Mouse (Mus musculus): Measurements from ENCODE around the gene Rilpl1. TPM values are rescaled to one million over a fixed set of nuclear protein-coding genes. Genes with fewer than 3 reads are reported as not detected.

Gene Rilpl1
- polyA plus RNA-seq, 1 experiment from 2014 or later = 28.3 TPM

Other genes starting within 250 kb of the Rilpl1 start
- 11.7 and 14.4 TPM in 2 replicates for gene Mphosph9, start 203.4 kb downstream of the Rilpl1 start, polyA plus RNA-seq (2014; fragmentation: Nextera tagmentation; extraction: Ambion mirVana)
- gene 2810006K23Rik, start 203.3 kb downstream of the Rilpl1 start, polyA plus RNA-seq (2014; fragmentation: Nextera tagmentation; extraction: Ambion mirVana) = 14.3 and 15.5 TPM in 2 replicates
- 133 and 135 TPM in 2 replicates for gene Cdk2ap1, start 168.3 kb downstream of the Rilpl1 start, polyA plus RNA-seq (2014; fragmentation: Nextera tagmentation; extraction: Ambion mirVana)
- gene Sbno1, start 105.4 kb downstream of the Rilpl1 start, polyA plus RNA-seq (2014; fragmentation: Nextera tagmentation; extraction: Ambion mirVana) = 67.3 and 68.1 TPM in 2 replicates
- 86.6 and 87.8 TPM in 2 replicates for gene Kmt5a, start 91.5 kb downstream of the Rilpl1 start, polyA plus RNA-seq (2014; fragmentation: Nextera tagmentation; extraction: Ambion mirVana)
- 14.0 and 17.1 TPM in 2 replicates for gene Rilpl2, start 53.0 kb downstream of the Rilpl1 start, polyA plus RNA-seq (2014; fragmentation: Nextera tagmentation; extraction: Ambion mirVana)
- 9.6 and 11.5 TPM in 2 replicates for gene Snrnp35, start 48.3 kb downstream of the Rilpl1 start, polyA plus RNA-seq (2014; fragmentation: Nextera tagmentation; extraction: Ambion mirVana)
- gene Tmed2, start 9.3 kb upstream of the Rilpl1 start, polyA plus RNA-seq (2014; fragmentation: Nextera tagmentation; extraction: Ambion mirVana) = 437 and 446 TPM in 2 replicates
- gene Ddx55, start 21.5 kb upstream of the Rilpl1 start, polyA plus RNA-seq (2014; fragmentation: Nextera tagmentation; extraction: Ambion mirVana) = 6.5 and 8.3 TPM in 2 replicates
- gene Eif2b1, start 47.7 kb upstream of the Rilpl1 start, polyA plus RNA-seq (2014; fragmentation: Nextera tagmentation; extraction: Ambion mirVana) = 57.6 and 60.4 TPM in 2 replicates
- 33.5 and 34.1 TPM in 2 replicates for gene Gtf2h3, start 47.7 kb upstream of the Rilpl1 start, polyA plus RNA-seq (2014; fragmentation: Nextera tagmentation; extraction: Ambion mirVana)
- 32.4 and 35.9 TPM in 2 replicates for gene Atp6v0a2, start 97.2 kb upstream of the Rilpl1 start, polyA plus RNA-seq (2014; fragmentation: Nextera tagmentation; extraction: Ambion mirVana)
- gene Dnah10, start 193.7 kb upstream of the Rilpl1 start, polyA plus RNA-seq (2014; fragmentation: Nextera tagmentation; extraction: Ambion mirVana) = 0.03 and 0.04 TPM in 2 replicates